Mouse (Mus musculus) kidney, postnatal 0 days (tissue): Measurements from ENCODE around the gene Gm11127. TPM values are rescaled to one million over a fixed set of nuclear protein-coding genes. Genes with fewer than 3 reads are reported as not detected.

ENCODE experiments used
- ATAC-seq: fragments of 200-750 bp; cut with Nextera tagmentation; replicated peaks from 2 replicates; pipeline ENCODE4 v1.8.0; 2017; ENCODE audit warnings: low read depth, moderate number of reproducible peaks, moderate TSS enrichment, moderate library complexity; ENCODE audit not compliant: low FRiP score
- DNase-seq: peaks from one replicate; pipeline ENCODE4 v3.0.0-alpha.2; 2016; ENCODE audit warnings: low spot score
- H3K27ac ChIP-seq: fragments of 300-500 bp; sonication (generic); 2 replicates; pipeline ENCODE4 v1.5.1; 2014; ENCODE audit warnings: mild to moderate bottlenecking
- H3K27me3 ChIP-seq: fragments of 300-500 bp; sonication (generic); 2 replicates; pipeline ENCODE4 v1.6.1; 2014; ENCODE audit warnings: low read length, mixed read lengths; ENCODE audit not compliant: insufficient read depth
- H3K36me3 ChIP-seq: fragments of 300-500 bp; sonication (generic); 2 replicates; pipeline ENCODE4 v1.6.1; 2014; ENCODE audit warnings: low read length, mixed read lengths; ENCODE audit not compliant: insufficient read depth
- H3K4me1 ChIP-seq: fragments of 300-500 bp; sonication (generic); replicated peaks from 2 replicates; pipeline ENCODE4 v1.6.1; 2014; ENCODE audit warnings: antibody characterized with exemption, low read length, mixed read lengths; ENCODE audit not compliant: insufficient read depth
- H3K4me2 ChIP-seq: fragments of 300-500 bp; sonication (generic); 2 replicates; pipeline ENCODE4 v1.6.1; 2014; ENCODE audit warnings: mild to moderate bottlenecking, low read length, moderate library complexity, mixed read lengths
- H3K4me3 ChIP-seq: fragments of 300-500 bp; sonication (generic); replicated peaks from 2 replicates; pipeline ENCODE4 v1.5.1; 2014; ENCODE audit warnings: low read depth, low read length
- H3K9ac ChIP-seq: fragments of 300-500 bp; sonication (generic); 2 replicates; pipeline ENCODE4 v1.6.1; 2014; ENCODE audit warnings: low read depth, low read length
- H3K9me3 ChIP-seq: fragments of 300-500 bp; sonication (generic); replicated peaks from 2 replicates; pipeline ENCODE4 v1.6.1; 2016; ENCODE audit warnings: low read length, inconsistent platforms, mixed read lengths
- CTCF ChIP-seq: IDR thresholded peaks from 2 replicates; pipeline ENCODE4 v1.5.1; 2016; ENCODE audit warnings: antibody characterized with exemption, low read depth, mild to moderate bottlenecking, moderate library complexity
- WGBS: fragments of 180-500 bp; shearing (Covaris S2); extraction: QIAGEN DNeasy Blood & Tissue Kit; methylation state at CpG from one replicate; pipeline ENCODE4 v1.1.7; 2014; 5-methylcytosine and 5-hydroxymethylcytosine counted together
- polyA plus RNA-seq: library from polyadenylated mRNA; unstranded; fragments of >200 nt; fragmentation: Nextera tagmentation; extraction: Ambion mirVana; gene quantifications from 2 replicates; pipeline ENCODE4 v1.2.1, GENCODE M21; 2015

Gene Gm11127
- polyA plus RNA-seq, 1 experiment from 2014 or later = 0.22 TPM

GRCm38 (mm10) chr17:36019519-36019918 lies 38.7 kb downstream of the Gm11127 start:
- no peaks in the 10 kb centered on the region for H3K9me3 ChIP-seq
- H3K9ac ChIP-seq = no peak overlapping the region
- 0 out of 2 replicates have a peak, but pooled peaks cover under 1% of the 10 kb centered on the region for H3K36me3 ChIP-seq
- no peak overlapping the region for H3K4me2 ChIP-seq
- WGBS = 68% methylated on average over 3 of the region's 3 CpGs
- ATAC-seq (no peak), DNase-seq (no peak)
- H3K4me3 ChIP-seq = no peak overlapping the region
- TF ChIP-seq CTCF = no peak
- 0 out of 2 replicates have a peak overlapping the region, but pooled peaks have one; percentile 66 for H3K27ac ChIP-seq
- H3K27me3 ChIP-seq = no peaks in the 10 kb centered on the region
- H3K4me1 ChIP-seq = no peaks in the 10 kb centered on the region; the same call in 1 of the 2 replicates

DNA sequence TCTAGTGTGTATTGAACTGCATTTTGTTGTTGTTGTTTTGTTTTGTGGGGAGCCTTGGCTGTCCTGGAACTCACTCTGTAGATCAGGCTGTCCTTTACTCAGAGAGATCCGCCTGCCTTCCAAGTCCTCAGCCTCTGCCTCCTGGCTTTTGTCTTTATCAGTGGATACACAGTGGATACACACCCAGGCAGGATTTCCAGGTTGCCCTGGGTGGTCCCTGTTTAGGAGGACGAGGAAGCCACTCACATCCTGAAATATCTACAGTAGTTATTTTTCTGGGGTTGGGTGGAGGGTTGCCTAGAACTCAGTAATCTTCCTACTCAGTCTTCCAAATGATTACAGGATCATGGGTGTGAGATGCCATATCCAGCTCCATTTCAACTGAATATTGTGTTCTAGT lies 39.2 kb downstream of the Gm11127 start:
- H3K9me3 ChIP-seq = no peaks in the 10 kb centered on the region
- ATAC-seq (no peak), DNase-seq (no peak)
- 74% methylated on average over 2 of the region's 2 CpGs for WGBS
- no peaks in the 10 kb centered on the region for H3K27me3 ChIP-seq
- H3K4me1 ChIP-seq = no peaks in the 10 kb centered on the region; the same call in 1 of the 2 replicates
- TF ChIP-seq CTCF = no peak
- no peak overlapping the region for H3K27ac ChIP-seq
- H3K9ac ChIP-seq = no peak overlapping the region
- H3K36me3 ChIP-seq = peaks cover 3% of the 10 kb centered on the region; the same call in 1 of the 2 replicates
- H3K4me2 ChIP-seq = no peak overlapping the region
- no peak overlapping the region for H3K4me3 ChIP-seq

DNA sequence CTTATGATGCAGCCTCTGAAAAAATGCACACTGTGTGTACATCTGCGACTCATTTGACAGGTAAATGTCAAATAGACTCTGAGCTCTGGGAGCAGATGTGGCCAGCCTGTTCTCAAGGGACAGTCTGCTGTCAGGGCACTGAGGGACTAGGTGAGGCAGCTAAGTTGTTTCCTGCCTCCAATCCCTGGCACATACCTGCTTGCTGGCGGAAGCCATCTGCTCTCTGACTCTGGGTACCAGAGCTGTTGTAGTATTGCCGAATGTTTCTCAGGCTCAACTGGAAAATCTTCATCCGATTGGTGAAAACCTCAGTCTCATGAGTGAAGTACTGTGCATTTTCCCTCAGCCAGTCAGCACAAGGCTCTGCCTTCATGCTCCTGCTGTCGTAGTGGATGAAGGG lies 41.1 kb downstream of the Gm11127 start:
- no peak for ATAC-seq
- Histone ChIP-seq H3K4me2 (no peak overlapping the region), H3K9me3 (no peaks in the 10 kb centered on the region), H3K27me3 (no peaks in the 10 kb centered on the region), H3K4me1 (no peaks in the 10 kb centered on the region), H3K4me3 (no peak overlapping the region), H3K27ac (no peak overlapping the region), H3K36me3 (peaks cover 3% of the 10 kb centered on the region; the same call in 1 of the 2 replicates), H3K9ac (no peak overlapping the region)
- DNase-seq = no peak
- 84% methylated on average over 5 of the region's 5 CpGs for WGBS
- TF ChIP-seq CTCF = no peak

- Histone ChIP-seq H3K27ac (no peak overlapping the region), H3K27me3 (no peaks in the 10 kb centered on the region), H3K36me3 (peaks cover 3% of the 10 kb centered on the region; the same call in 1 of the 2 replicates), H3K9ac (no peak overlapping the region), H3K4me3 (no peak overlapping the region), H3K9me3 (no peaks in the 10 kb centered on the region), H3K4me1 (no peaks in the 10 kb centered on the region), H3K4me2 (no peak overlapping the region)
- no peak for TF ChIP-seq CTCF
- WGBS = 94% methylated on average over 5 of the region's 5 CpGs
- DNase-seq = no peak
- no peak for ATAC-seq
These were observed 43.2 kb downstream of the Gm11127 start for GRCm38 (mm10) chr17:36014977-36015376.

Other genes with a start within 250 kb of the Gm11127 start
- gene Ier3, start 236.7 kb downstream of the Gm11127 start, polyA plus RNA-seq = 83.6 and 93.1 TPM in 2 replicates
- gene Flot1, start 235.1 kb downstream of the Gm11127 start, polyA plus RNA-seq = 52.2 and 54.5 TPM in 2 replicates
- gene Tubb5, start 220.1 kb downstream of the Gm11127 start, polyA plus RNA-seq = 503 and 575 TPM in 2 replicates
- gene Mdc1, start 216.9 kb downstream of the Gm11127 start, polyA plus RNA-seq = 5.4 and 5.6 TPM in 2 replicates
- gene Nrm, start 197.1 kb downstream of the Gm11127 start, polyA plus RNA-seq = 36.9 and 44.6 TPM in 2 replicates
- gene Ppp1r18, start 192.8 kb downstream of the Gm11127 start, polyA plus RNA-seq = 16.2 and 17.2 TPM in 2 replicates
- 29.2 and 33.3 TPM in 2 replicates for gene Dhx16, start 178.6 kb downstream of the Gm11127 start, polyA plus RNA-seq
- gene 2310061I04Rik, start 160.9 kb downstream of the Gm11127 start, polyA plus RNA-seq = 36.6 and 39.1 TPM in 2 replicates
- gene Atat1, start 148.3 kb downstream of the Gm11127 start, polyA plus RNA-seq = 28.4 and 36.9 TPM in 2 replicates
- 88.4 and 94.7 TPM in 2 replicates for gene Mrps18b, start 142.0 kb downstream of the Gm11127 start, polyA plus RNA-seq
- gene Ppp1r10, start 141.9 kb downstream of the Gm11127 start, polyA plus RNA-seq = 28.8 and 29.7 TPM in 2 replicates
- 78.6 and 90.2 TPM in 2 replicates for gene Abcf1, start 88.6 kb downstream of the Gm11127 start, polyA plus RNA-seq
- gene Gnl1, start 78.5 kb downstream of the Gm11127 start, polyA plus RNA-seq = 38.2 and 43.7 TPM in 2 replicates
- gene Prr3, start 78.1 kb downstream of the Gm11127 start, polyA plus RNA-seq = 27.9 and 29.3 TPM in 2 replicates
- 1.3 and 1.7 TPM in 2 replicates for gene H2-T24, start 37.8 kb downstream of the Gm11127 start, polyA plus RNA-seq
- gene H2-T23, start 25.5 kb downstream of the Gm11127 start, polyA plus RNA-seq = 14.2 and 16.1 TPM in 2 replicates
- 16.4 and 18.6 TPM in 2 replicates for gene H2-T22, start 15.6 kb downstream of the Gm11127 start, polyA plus RNA-seq
- not detected in 2 replicates for gene Gm6034, start 15.4 kb downstream of the Gm11127 start, polyA plus RNA-seq
- not detected in 2 replicates for gene Gm19684, start 63.3 kb upstream of the Gm11127 start, polyA plus RNA-seq
- not detected in 2 replicates for gene Gm7030, start 71.1 kb upstream of the Gm11127 start, polyA plus RNA-seq
- not detected in 2 replicates for gene Gm8909, start 110.2 kb upstream of the Gm11127 start, polyA plus RNA-seq
- gene H2-T3, start 131.9 kb upstream of the Gm11127 start, polyA plus RNA-seq = not detected in 2 replicates
- 119 and 137 TPM in 2 replicates for gene Rpp21, start 199.7 kb upstream of the Gm11127 start, polyA plus RNA-seq
- 9.6 and 10.2 TPM in 2 replicates for gene Trim39, start 213.9 kb upstream of the Gm11127 start, polyA plus RNA-seq
- not detected in 2 replicates for gene H2-M10.2, start 228.1 kb upstream of the Gm11127 start, polyA plus RNA-seq